Mouse (Mus musculus) liver, adult (tissue): ENCODE data around the gene Klhl30.

Source experiments
- GATA4 ChIP-seq: IDR thresholded peaks from 2 replicates; pipeline ENCODE4 v1.6.1; 2014; ENCODE audit warnings: mild to moderate bottlenecking, low read length; ENCODE audit not compliant: insufficient replicate concordance

Gene Klhl30

DNA sequence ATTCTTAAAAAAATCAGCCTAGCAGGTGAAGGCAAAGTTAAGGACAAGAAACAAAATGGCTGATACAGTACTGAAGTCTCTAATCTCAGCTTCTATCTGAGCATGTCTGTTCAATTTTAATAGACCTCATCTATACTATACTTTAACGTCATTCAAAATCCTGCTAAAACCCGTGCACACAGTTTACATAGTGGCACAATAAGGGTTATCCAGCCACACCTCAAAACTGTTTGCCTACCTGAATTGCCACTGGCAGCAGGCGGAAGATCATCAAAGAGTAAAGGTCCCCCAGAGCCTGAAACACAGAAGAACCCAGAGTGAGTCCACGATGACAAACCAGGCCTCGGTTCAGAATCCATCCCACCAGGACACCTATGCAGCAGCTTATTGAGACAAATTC, 39.6 kb downstream of the Klhl30 start:
- no peak for TF ChIP-seq GATA4

DNA sequence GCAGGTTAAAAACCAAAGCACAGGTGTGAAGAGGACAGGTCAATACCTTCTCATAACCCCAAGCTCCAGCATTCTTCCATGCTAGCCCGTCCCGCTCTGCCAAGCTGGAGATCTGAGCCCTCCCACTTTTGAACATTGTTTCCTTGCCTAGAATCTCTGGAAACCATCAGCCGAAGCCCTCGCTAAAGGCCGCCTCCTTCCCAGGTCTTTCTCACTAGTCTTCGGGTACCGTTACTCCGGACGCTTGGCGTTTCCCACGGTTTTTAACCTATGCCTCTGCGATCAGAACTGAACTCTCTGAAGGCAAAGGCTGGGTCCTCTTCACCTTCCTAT, 47.1 kb downstream of the Klhl30 start:
- TF ChIP-seq GATA4: no peak

DNA sequence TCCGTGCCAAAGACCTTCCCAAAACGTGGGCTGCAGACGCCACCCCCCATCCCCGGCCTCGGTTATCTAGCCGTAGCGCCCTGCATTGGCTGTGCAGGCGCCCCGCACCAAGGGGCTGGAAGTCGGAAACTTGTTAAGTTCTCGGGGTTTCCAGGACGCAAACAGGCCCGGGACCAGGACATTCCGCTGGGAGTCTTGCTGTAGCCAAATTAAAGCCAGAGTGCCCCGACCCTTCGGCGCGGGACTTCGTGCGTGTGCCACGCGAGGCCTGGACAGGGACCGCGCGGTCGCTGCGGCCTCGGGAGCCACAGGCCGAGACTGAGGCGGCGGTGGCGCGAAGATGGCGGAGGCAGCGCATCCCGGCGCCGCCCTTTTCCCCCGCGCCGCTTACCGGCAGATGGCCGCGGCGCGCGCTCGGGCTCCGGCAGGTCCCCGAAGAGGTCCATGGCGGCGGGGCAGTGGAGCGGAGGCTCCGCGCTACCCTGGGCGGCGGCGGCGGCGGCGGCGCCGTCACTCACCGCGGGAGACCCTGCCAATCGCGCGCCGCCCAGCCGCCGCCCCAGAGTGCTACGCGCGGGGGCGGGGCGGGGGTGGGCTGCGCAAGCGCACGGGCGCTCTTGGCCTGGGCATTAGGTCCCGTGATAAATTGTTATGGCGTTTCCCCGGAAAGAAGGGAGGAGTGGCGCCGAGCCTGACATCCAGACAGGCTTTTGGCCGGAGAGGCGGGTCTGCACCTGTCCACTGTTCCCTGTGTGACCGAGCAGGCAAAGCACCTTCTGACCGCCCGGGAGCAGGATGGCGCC, 47.6 kb downstream of the Klhl30 start, which contains the start of gene Ilkap:
TSS of gene Ilkap (minus strand) at position 556 of the 803 bp plus-strand sequence.
- peak; percentile 7; the same call in 1 of the 2 replicates for TF ChIP-seq GATA4

DNA sequence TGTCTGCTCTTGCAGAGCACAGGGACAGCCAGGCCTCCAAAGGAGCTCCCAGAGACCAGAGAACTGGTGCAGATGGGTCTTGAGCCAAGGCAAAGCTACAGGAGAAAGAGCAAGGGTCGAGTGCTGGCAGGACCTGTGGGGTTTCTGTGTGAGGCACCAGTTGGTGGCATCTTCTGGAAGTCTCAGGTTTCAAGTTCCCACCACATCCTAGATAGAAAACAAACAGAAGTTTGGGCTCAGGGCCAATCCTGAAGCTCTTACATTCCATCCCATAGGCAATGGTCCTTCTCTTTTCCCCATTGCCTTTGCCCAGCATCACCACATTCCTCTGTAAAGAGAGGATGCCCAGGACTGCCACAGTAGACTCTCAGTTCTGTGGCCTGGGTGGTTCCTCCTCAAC, 54.2 kb downstream of the Klhl30 start:
- no peak for TF ChIP-seq GATA4

DNA sequence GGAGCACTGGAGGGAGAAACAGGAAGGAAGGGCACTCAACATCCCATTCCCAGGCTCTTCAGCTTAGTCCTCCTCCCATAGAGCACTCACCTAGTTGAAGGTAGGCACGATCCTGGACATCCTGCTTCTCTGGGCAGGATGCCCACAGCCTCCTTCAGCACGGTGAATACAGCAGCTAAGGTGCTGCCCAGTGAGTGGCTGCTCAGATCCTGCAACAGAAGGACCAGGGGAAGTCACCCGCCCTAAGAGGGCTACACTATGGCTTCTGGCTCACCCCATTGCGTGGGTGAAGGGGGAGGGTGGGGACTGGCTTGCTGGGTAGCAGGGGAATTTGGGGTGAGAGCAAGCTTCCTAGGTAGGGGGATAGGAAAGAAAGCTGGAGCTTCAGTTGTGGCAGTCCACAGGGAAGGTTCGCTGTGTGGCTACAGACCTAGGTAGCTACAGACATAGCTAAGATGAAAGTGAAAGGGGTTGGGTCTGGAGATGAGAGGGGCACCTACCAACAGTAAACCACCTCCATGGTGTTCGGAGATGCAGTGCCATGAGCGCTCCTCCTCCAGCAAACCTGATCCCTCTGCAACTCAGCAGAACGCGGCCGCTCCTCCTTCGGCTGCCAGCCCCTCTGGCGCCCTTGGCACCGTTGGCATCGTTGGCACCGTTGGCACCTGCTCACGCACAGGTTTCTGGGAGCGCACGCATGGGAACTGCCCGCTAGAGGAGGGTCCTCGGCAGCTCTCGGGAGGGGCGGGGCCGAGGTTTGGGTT, 54.8 kb downstream of the Klhl30 start:
- no peak for TF ChIP-seq GATA4

DNA sequence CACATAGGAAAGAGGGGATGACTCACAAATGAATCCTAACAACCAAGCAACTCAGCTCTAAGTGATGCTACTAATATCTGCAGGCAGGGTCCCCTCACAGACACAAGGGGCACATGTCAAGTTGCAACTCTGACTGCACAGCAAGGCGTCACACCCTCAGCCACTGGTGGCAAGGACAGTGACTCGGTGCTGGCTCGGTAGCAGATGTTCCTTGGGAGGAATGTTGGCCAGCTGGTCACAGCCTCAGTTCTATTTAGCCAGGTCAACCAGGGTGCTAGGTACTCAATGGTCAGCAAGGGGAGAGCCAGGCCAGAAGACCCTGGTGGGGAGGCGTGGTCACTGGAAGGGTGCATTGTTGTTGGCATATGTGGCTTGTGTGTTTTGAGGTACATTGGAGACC, 57.0 kb downstream of the Klhl30 start:
- no peak for TF ChIP-seq GATA4

DNA sequence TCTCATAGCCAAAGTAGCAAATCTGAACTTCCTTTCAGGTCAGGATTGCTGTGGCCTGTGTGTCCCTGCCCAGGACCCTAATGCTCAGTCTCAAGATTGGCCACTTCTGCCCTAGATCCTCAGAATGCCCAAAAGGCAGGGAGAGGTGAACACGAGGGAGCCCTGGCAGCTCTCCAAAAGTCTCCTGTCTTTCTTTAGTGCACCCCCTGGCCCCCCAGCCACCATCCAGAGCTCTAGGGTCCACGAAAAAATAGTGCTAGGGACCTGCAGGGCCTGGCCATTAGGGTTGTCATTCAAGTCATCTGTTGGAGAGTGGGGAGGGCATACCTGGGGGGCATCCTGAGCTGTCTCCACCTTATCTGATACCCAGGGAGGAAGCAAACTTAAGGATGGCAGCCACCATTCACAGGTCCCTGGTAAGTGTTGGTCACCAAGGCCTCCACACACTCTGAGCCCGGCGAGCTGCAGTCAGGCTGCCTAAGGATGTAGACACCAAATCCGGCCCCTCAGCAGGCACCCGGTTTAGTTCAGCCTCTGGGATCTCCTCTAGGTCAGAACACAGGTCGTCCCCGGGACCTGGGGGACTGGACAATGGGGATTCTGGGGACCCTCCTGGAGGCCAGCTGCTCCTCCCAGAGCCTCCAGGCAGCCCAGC, 60.9 kb downstream of the Klhl30 start:
- TF ChIP-seq GATA4: no peak
